In genomic region chr9:45829107-45829506, GRCm38 (mm10) we compare ENCODE assay signal across 8 mouse cellular contexts. TPM values are rescaled to one million over a fixed set of nuclear protein-coding genes. Genes with fewer than 3 reads are reported as not detected.
DNase-seq lines count a peak whose midpoint lies in the region; ATAC-seq and TF ChIP-seq lines count a peak whose summit lies in the region.

No protein-coding gene starts in this region.

- peaks cover 21% of the 10 kb centered on the region for H3K4me1 ChIP-seq in embryonic facial prominence, embryonic 10.5 days
- H3K4me1 ChIP-seq in liver, embryonic 12.5 days, result peaks cover 20% of the 10 kb centered on the region
- H3K4me1 ChIP-seq in stomach, embryonic 14.5 days (ENCODE audit: control insufficient read depth, insufficient read depth, low read length), result peaks cover 5% of the 10 kb centered on the region; the same call in 1 of the 2 replicates

- no peak overlapping the region for H3ac ChIP-seq in myocyte (ENCODE audit: control insufficient read depth, insufficient read length)

- no peaks in the 10 kb centered on the region for H3K36me3 ChIP-seq in embryonic facial prominence, embryonic 10.5 days (replicated peaks)
- H3K36me3 ChIP-seq in liver, embryonic 12.5 days, result no peaks in the 10 kb centered on the region
- no peaks in the 10 kb centered on the region for H3K36me3 ChIP-seq in myocyte (ENCODE audit: control insufficient read depth, insufficient read depth)
- H3K36me3 ChIP-seq in stomach, embryonic 14.5 days (ENCODE audit: control insufficient read depth, insufficient read depth, low read length), result no peaks in the 10 kb centered on the region

- H3K4me3 ChIP-seq in embryonic facial prominence, embryonic 10.5 days, result peak overlapping the region; percentile 65
- H3K4me3 ChIP-seq in liver, embryonic 12.5 days, result peak overlapping the region; percentile 70
- peak overlapping the region; percentile 53 for H3K4me3 ChIP-seq in myocyte
- H3K4me3 ChIP-seq in stomach, embryonic 14.5 days (ENCODE audit: low read depth, low read length), result peak overlapping the region; percentile 76; the same call in 1 of the 2 replicates

- H3K27ac ChIP-seq in embryonic facial prominence, embryonic 10.5 days (replicated peaks), result peak overlapping the region; percentile 82; the same call in 1 of the 2 replicates
- H3K27ac ChIP-seq in liver, embryonic 12.5 days, result no peak overlapping the region
- H3K27ac ChIP-seq in stomach, embryonic 14.5 days (ENCODE audit: low read length), result no peak overlapping the region

- peaks cover 4% of the 10 kb centered on the region; the same call in 1 of the 2 replicates for H3K9me3 ChIP-seq in embryonic facial prominence, embryonic 10.5 days
- H3K9me3 ChIP-seq in liver, embryonic 12.5 days (replicated peaks), result peaks cover 9% of the 10 kb centered on the region; the same call in 1 of the 2 replicates
- no peaks in the 10 kb centered on the region; the same call in 1 of the 2 replicates for H3K9me3 ChIP-seq in stomach, embryonic 14.5 days (ENCODE audit: control insufficient read depth, low read depth, low read length)

- H3K79me2 ChIP-seq in myocyte (ENCODE audit: control insufficient read depth, insufficient read depth), result no peaks in the 10 kb centered on the region

- ATAC-seq in liver, embryonic 12.5 days, result 0 out of 2 replicates have a peak, but pooled peaks have one; percentile 17
- ATAC-seq in stomach, embryonic 14.5 days (ENCODE audit: insufficient number of reproducible peaks, insufficient read depth, low FRiP score, low read depth), result peak; percentile 26; the same call in 1 of the 2 replicates

- H3K27me3 ChIP-seq in embryonic facial prominence, embryonic 10.5 days (replicated peaks; ENCODE audit: low read depth, poor library complexity, severe bottlenecking), result no peaks in the 10 kb centered on the region
- H3K27me3 ChIP-seq in liver, embryonic 12.5 days (replicated peaks), result peaks cover 12% of the 10 kb centered on the region
- no peaks in the 10 kb centered on the region for H3K27me3 ChIP-seq in myocyte (ENCODE audit: control insufficient read depth, insufficient read depth, insufficient read length)
- no peaks in the 10 kb centered on the region for H3K27me3 ChIP-seq in stomach, embryonic 14.5 days (ENCODE audit: control insufficient read depth, insufficient read depth, low read length)

- 0 out of 2 replicates have a peak overlapping the region, but pooled peaks have one; percentile 14 for H3K9ac ChIP-seq in liver, embryonic 12.5 days
- no peak overlapping the region for H3K9ac ChIP-seq in stomach, embryonic 14.5 days (replicated peaks; ENCODE audit: low read depth, low read length)

- whole genome bisulfite sequencing in embryonic facial prominence, embryonic 10.5 days, result 27% methylated on average over 10 of the region's 10 CpGs
- 27% methylated on average over 10 of the region's 10 CpGs for WGBS in liver, embryonic 12.5 days (ENCODE audit: insufficient replicate concordance)
- 31% methylated on average over 10 of the region's 10 CpGs for WGBS in stomach, embryonic 14.5 days

- peak overlapping the region; percentile 92 for H3K4me2 ChIP-seq in liver, embryonic 12.5 days
- peak overlapping the region; percentile 57 for H3K4me2 ChIP-seq in myocyte (ENCODE audit: low read depth)
- peak overlapping the region; percentile 76 for H3K4me2 ChIP-seq in stomach, embryonic 14.5 days (replicated peaks; ENCODE audit: low read depth, low read length)

- TF ChIP-seq POLR2A in myocyte (IDR thresholded peaks at IDR 0.05; ENCODE audit: insufficient read length, low read depth), result no peak

- DNase-seq in CD4-positive helper T cell, adult 2 months (ENCODE audit: low read depth, low spot score), result peak; percentile 88
- DNase-seq in adrenal gland, postnatal 25 days, result peak; percentile 49
- DNase-seq in embryonic facial prominence, embryonic 10.5 days (ENCODE audit: low spot score), result peak; percentile 82
- peak; percentile 39 to 53 for DNase-seq in heart, adult 9 months (ENCODE audit: low spot score in 2 of 2)
- peak; percentile 84 for DNase-seq in kidney, adult 9 months

TF ChIP-seq in myocyte, 11 proteins besides CTCF, POLR2A, EP300 and RAD21:
- TF ChIP-seq SRF (IDR thresholded peaks at IDR 0.05; ENCODE audit: control insufficient read depth, insufficient read length, low read depth), result no peak

RNA-seq across cellular contexts. Expression of gene Cep164, which starts 0.6 kb away (rescaled TPM):
- 20.6 and 23.1 TPM in 2 replicates for total RNA-seq in adrenal gland, postnatal 25 days (2021)
- 22.8 and 24.4 TPM in 2 replicates for polyA plus RNA-seq in embryonic facial prominence, embryonic 10.5 days (2016; fragmentation: Nextera tagmentation; extraction: Ambion mirVana)
- 6.2 and 8.2 TPM in 2 replicates for polyA plus RNA-seq in liver, embryonic 12.5 days (2016; fragmentation: Nextera tagmentation; extraction: Ambion mirVana)
- polyA plus RNA-seq in myocyte (2012; fragmentation: generic; extraction: Trizol), result 7.7 TPM
- 24.4 and 34.6 TPM in 2 replicates for polyA plus RNA-seq in stomach, embryonic 14.5 days (2014; fragmentation: Nextera tagmentation; extraction: Ambion mirVana)

RNA-seq across cellular contexts. Expression of gene Bace1, which starts 9.3 kb away (rescaled TPM):
- total RNA-seq in adrenal gland, postnatal 25 days (2021), result 22.6 and 31.1 TPM in 2 replicates
- 22.4 and 22.6 TPM in 2 replicates for polyA plus RNA-seq in embryonic facial prominence, embryonic 10.5 days (2016; fragmentation: Nextera tagmentation; extraction: Ambion mirVana)
- 9.0 and 9.4 TPM in 2 replicates for polyA plus RNA-seq in liver, embryonic 12.5 days (2016; fragmentation: Nextera tagmentation; extraction: Ambion mirVana)
- polyA plus RNA-seq in myocyte (2012; fragmentation: generic; extraction: Trizol), result 14.5 TPM
- polyA plus RNA-seq in stomach, embryonic 14.5 days (2014; fragmentation: Nextera tagmentation; extraction: Ambion mirVana), result 34.3 and 37.1 TPM in 2 replicates
